In genomic region chr15:26795518-26795917, GRCm38 (mm10) we compare ENCODE assay signal across 10 mouse cellular contexts.
A peak's percentile ranks its signal among the peaks of the same experiment; 100 is the strongest.
DNase-seq lines count a peak whose midpoint lies in the region; ATAC-seq lines count a peak whose summit lies in the region.
"Had no signal": no experiment of that assay in that cellular context is flagged by ENCODE, and none has a peak within 500 bp of the region (broad histone marks: within the 10 kb centered on the region; RNA-seq: fewer than 3 reads in every experiment).

No protein-coding gene starts in this region.

- peak; percentile 82 for ATAC-seq in forebrain, embryonic 12.5 days (ENCODE audit: low FRiP score)
- peak; percentile 81 for ATAC-seq in midbrain, embryonic 14.5 days (ENCODE audit: low FRiP score, low TSS enrichment)

- no peak overlapping the region for H3K27ac ChIP-seq in forebrain, embryonic 12.5 days
- no peak overlapping the region for H3K27ac ChIP-seq in midbrain, embryonic 14.5 days (replicated peaks; ENCODE audit: low read depth, low read length)
- H3K27ac ChIP-seq: embryonic facial prominence, embryonic 13.5 days; limb, embryonic 15.5 days had no signal

- H3K4me2 ChIP-seq in forebrain, embryonic 12.5 days = no peak overlapping the region
- H3K4me2 ChIP-seq in midbrain, embryonic 14.5 days (ENCODE audit: low read length) = no peak overlapping the region
- H3K4me2 ChIP-seq: embryonic facial prominence, embryonic 13.5 days; limb, embryonic 15.5 days had no signal

- H3K36me3 ChIP-seq in forebrain, embryonic 12.5 days (replicated peaks) = no peaks in the 10 kb centered on the region
- no peaks in the 10 kb centered on the region for H3K36me3 ChIP-seq in midbrain, embryonic 14.5 days (ENCODE audit: control insufficient read depth, insufficient read depth, low read length)
- H3K36me3 ChIP-seq: embryonic facial prominence, embryonic 13.5 days; limb, embryonic 15.5 days had no signal

- H3K27me3 ChIP-seq in forebrain, embryonic 12.5 days = no peaks in the 10 kb centered on the region
- no peaks in the 10 kb centered on the region for H3K27me3 ChIP-seq in midbrain, embryonic 14.5 days (ENCODE audit: control insufficient read depth, insufficient read depth, low read length)
- H3K27me3 ChIP-seq: embryonic facial prominence, embryonic 13.5 days; limb, embryonic 15.5 days had no signal

- H3K9me3 ChIP-seq in forebrain, embryonic 12.5 days = no peaks in the 10 kb centered on the region
- no peaks in the 10 kb centered on the region for H3K9me3 ChIP-seq in midbrain, embryonic 14.5 days (ENCODE audit: control insufficient read depth, low read length)
- H3K9me3 ChIP-seq: embryonic facial prominence, embryonic 13.5 days; limb, embryonic 15.5 days had no signal

- H3K4me3 ChIP-seq in forebrain, embryonic 12.5 days (replicated peaks) = no peak overlapping the region
- no peak overlapping the region for H3K4me3 ChIP-seq in midbrain, embryonic 14.5 days (replicated peaks; ENCODE audit: low read depth, low read length)
- H3K4me3 ChIP-seq: embryonic facial prominence, embryonic 13.5 days; limb, embryonic 15.5 days had no signal

- peak; percentile 21 for DNase-seq in adrenal gland, postnatal 25 days
- DNase-seq in layer of hippocampus, adult 8-10 months (ENCODE audit: low spot score in 2 of 2) = peak; percentile 56 to 69
- peak; percentile 53 for DNase-seq in midbrain, embryonic 14.5 days
- DNase-seq in cerebellum, adult 9-10 months = no peak
- DNase-seq in heart, postnatal 25 days (ENCODE audit: low spot score) = no peak
- DNase-seq in thymus, postnatal 25 days = no peak
- no peak for DNase-seq in natural killer cell, adult 2 months (ENCODE audit: low spot score in 2 of 2)

- intact Hi-C loops in heart, postnatal 25 days (cut with DNase I) = no loop called here

- WGBS in forebrain, embryonic 12.5 days = 55% methylated on average over 6 of the region's 6 CpGs
- 37% methylated on average over 6 of the region's 6 CpGs for WGBS in midbrain, embryonic 14.5 days

- no peak overlapping the region for H3K9ac ChIP-seq in forebrain, embryonic 12.5 days
- no peak overlapping the region for H3K9ac ChIP-seq in midbrain, embryonic 14.5 days (replicated peaks; ENCODE audit: low read length)
- H3K9ac ChIP-seq: embryonic facial prominence, embryonic 13.5 days; limb, embryonic 15.5 days had no signal

- H3K4me1 ChIP-seq in forebrain, embryonic 12.5 days = no peaks in the 10 kb centered on the region; the same call in 1 of the 2 replicates
- 0 out of 2 replicates have a peak, but pooled peaks cover 3% of the 10 kb centered on the region for H3K4me1 ChIP-seq in midbrain, embryonic 14.5 days (ENCODE audit: control insufficient read depth, insufficient read depth, low read length)
- H3K4me1 ChIP-seq: limb, embryonic 15.5 days had no signal

Comparison
In these comparisons a context has a peak if more than half of its experiments do, and no peak if none do; other contexts are left out.
1. DNase-seq: peak in adrenal gland, postnatal 25 days (single experiment), layer of hippocampus, adult 8-10 months (2 of 2) and midbrain, embryonic 14.5 days (single experiment); none in cerebellum, adult 9-10 months (single experiment), heart, postnatal 25 days (single experiment), thymus, postnatal 25 days (single experiment) and natural killer cell, adult 2 months (0 of 2).